Mouse (Mus musculus): Measurements from ENCODE around the gene Scaf4. TPM values are rescaled to one million over a fixed set of nuclear protein-coding genes. Genes with fewer than 3 reads are reported as not detected.

Gene Scaf4
- polyA plus RNA-seq, 1 experiment: 82.0 TPM

GRCm38 (mm10) chr16:90178404-90178803 lies 105.9 kb downstream of the Scaf4 start:
- Histone ChIP-seq H3K4me3 (replicated peaks) (no peak overlapping the region), H3K36me3 (replicated peaks; ENCODE audit: low read length) (no peaks in the 10 kb centered on the region), H3K4me1 (peaks cover 88% of the 10 kb centered on the region), H3K27me3 (replicated peaks) (peaks cover 9% of the 10 kb centered on the region), H3K9me3 (no peaks in the 10 kb centered on the region)
- TF ChIP-seq FLI1 (IDR thresholded peaks at IDR 0.05; ENCODE audit: low read length): no peak
- TF ChIP-seq GATA1 (IDR thresholded peaks at IDR 0.05; ENCODE audit: borderline replicate concordance, low read length): no peak

- H3K36me3 ChIP-seq (replicated peaks; ENCODE audit: low read length): no peaks in the 10 kb centered on the region
- no peaks in the 10 kb centered on the region for H3K9me3 ChIP-seq
- no peak for TF ChIP-seq GATA1 (IDR thresholded peaks at IDR 0.05; ENCODE audit: borderline replicate concordance, low read length)
- no peak for TF ChIP-seq FLI1 (IDR thresholded peaks at IDR 0.05; ENCODE audit: low read length)
- peaks cover 80% of the 10 kb centered on the region for H3K4me1 ChIP-seq
- peaks cover 16% of the 10 kb centered on the region for H3K27me3 ChIP-seq (replicated peaks)
- peak overlapping the region; percentile 44 for H3K4me3 ChIP-seq (replicated peaks)
These were observed 106.9 kb downstream of the Scaf4 start for GRCm38 (mm10) chr16:90177425-90177824.

- Histone ChIP-seq H3K4me3 (replicated peaks) (no peak overlapping the region), H3K36me3 (replicated peaks; ENCODE audit: low read length) (no peaks in the 10 kb centered on the region), H3K9me3 (no peaks in the 10 kb centered on the region), H3K27me3 (replicated peaks) (peaks cover 17% of the 10 kb centered on the region), H3K4me1 (peaks cover 72% of the 10 kb centered on the region)
- TF ChIP-seq GATA1 (IDR thresholded peaks at IDR 0.05; ENCODE audit: borderline replicate concordance, low read length): no peak
- no peak for TF ChIP-seq FLI1 (IDR thresholded peaks at IDR 0.05; ENCODE audit: low read length)
These were observed 107.8 kb downstream of the Scaf4 start for GRCm38 (mm10) chr16:90176472-90176871.

Other genes with a start within 250 kb of the Scaf4 start
- gene Tiam1, start 140.7 kb downstream of the Scaf4 start, polyA plus RNA-seq (2012; ENCODE audit: insufficient read depth, low replicate concordance): 7.7 and 10.1 TPM in 2 replicates
- gene Sod1, start 63.7 kb downstream of the Scaf4 start, polyA plus RNA-seq (2012; ENCODE audit: insufficient read depth, low replicate concordance): 453 and 913 TPM in 2 replicates
- gene Hunk, start 101.5 kb upstream of the Scaf4 start, polyA plus RNA-seq (2012; ENCODE audit: insufficient read depth, low replicate concordance): 0.07 TPM in 1 of 2 replicates, not detected in the other

Data from megakaryocyte, embryonic 14.5 days (primary cell).